Comparison of ENCODE assay signal across 21 mouse cellular contexts in genomic region chr3:81046652-81047607, GRCm38 (mm10). TPM values are rescaled to one million over a fixed set of nuclear protein-coding genes. Genes with fewer than 3 reads are reported as not detected.
DNase-seq lines count a peak whose midpoint lies in the region; ATAC-seq and TF ChIP-seq lines count a peak whose summit lies in the region.
"Had no signal": no experiment of that assay in that cellular context is flagged by ENCODE, and none has a peak within 500 bp of the region (broad histone marks: within the 10 kb centered on the region; RNA-seq: fewer than 3 reads in every experiment).

No protein-coding gene starts in this region.

- H3K27me3 ChIP-seq in kidney, embryonic 16.5 days (ENCODE audit: insufficient read depth, low read length): no peaks in the 10 kb centered on the region
- H3K27me3 ChIP-seq in limb, embryonic 14.5 days (ENCODE audit: control insufficient read depth, insufficient read depth, low read length): no peaks in the 10 kb centered on the region
- H3K27me3 ChIP-seq in intestine, embryonic 16.5 days (replicated peaks; ENCODE audit: control insufficient read depth, insufficient read depth, low read length): no peaks in the 10 kb centered on the region
- H3K27me3 ChIP-seq: embryonic facial prominence, embryonic 12.5 days; hindbrain, embryonic 13.5 days; liver, embryonic 12.5 days; lung, embryonic 15.5 days; megakaryocyte, embryonic 14.5 days had no signal

- no peaks in the 10 kb centered on the region for H3K9me3 ChIP-seq in kidney, embryonic 16.5 days (ENCODE audit: low read length)
- H3K9me3 ChIP-seq in limb, embryonic 14.5 days (ENCODE audit: control insufficient read depth, low read length): no peaks in the 10 kb centered on the region
- H3K9me3 ChIP-seq in intestine, embryonic 16.5 days (ENCODE audit: control insufficient read depth, low read length): no peaks in the 10 kb centered on the region
- H3K9me3 ChIP-seq: embryonic facial prominence, embryonic 12.5 days; G1E; hindbrain, embryonic 13.5 days; liver, embryonic 12.5 days; lung, embryonic 15.5 days; megakaryocyte, embryonic 14.5 days had no signal

- no peak overlapping the region for H3K9ac ChIP-seq in kidney, embryonic 16.5 days (replicated peaks; ENCODE audit: low read length)
- H3K9ac ChIP-seq in limb, embryonic 14.5 days (ENCODE audit: low read depth, low read length, severe bottlenecking): no peak overlapping the region
- no peak overlapping the region for H3K9ac ChIP-seq in intestine, embryonic 16.5 days (ENCODE audit: low read depth, low read length)
- H3K9ac ChIP-seq: embryonic facial prominence, embryonic 12.5 days; forebrain, postnatal 0 days; hindbrain, embryonic 13.5 days; liver, embryonic 12.5 days; lung, embryonic 15.5 days had no signal

- DNase-seq in kidney, postnatal 25 days: no peak
- DNase-seq in forelimb bud, embryonic 11.5 days (ENCODE audit: low read depth, low spot score): peak; percentile 70
- peak; percentile 51 for DNase-seq in limb, embryonic 14.5 days (ENCODE audit: low spot score)
- no peak for DNase-seq in lung, adult 18-20 months
- no peak for DNase-seq in urinary bladder, postnatal 4 days (ENCODE audit: low spot score in 2 of 2)
- DNase-seq: adrenal gland, postnatal 10 days; cerebellum, adult 11-12 months; forebrain, postnatal 0 days; gastrocnemius, postnatal 10 days; right cerebral cortex, adult 18-20 months; thymus, postnatal 4 days had no signal

- 27% methylated on average over 10 of the region's 10 CpGs for WGBS in kidney, embryonic 16.5 days
- WGBS in limb, embryonic 14.5 days: 12% methylated on average over 10 of the region's 10 CpGs
- WGBS in intestine, embryonic 16.5 days: 42% methylated on average over 10 of the region's 10 CpGs

- peak overlapping the region; percentile 25; the same call in 1 of the 2 replicates for H3K27ac ChIP-seq in kidney, embryonic 16.5 days (ENCODE audit: low read length)
- H3K27ac ChIP-seq in limb, embryonic 14.5 days (replicated peaks; ENCODE audit: low read depth, low read length): no peak overlapping the region
- no peak overlapping the region for H3K27ac ChIP-seq in intestine, embryonic 16.5 days (ENCODE audit: low read length)
- H3K27ac ChIP-seq: embryonic facial prominence, embryonic 12.5 days; hindbrain, embryonic 13.5 days; liver, embryonic 12.5 days; lung, embryonic 15.5 days had no signal

- TF ChIP-seq POLR2A in limb, embryonic 14.5 days (IDR thresholded peaks at IDR 0.05; ENCODE audit: borderline replicate concordance, extremely low read depth, insufficient read depth, insufficient read length): no peak

- no peak overlapping the region for H3K4me3 ChIP-seq in kidney, embryonic 16.5 days (ENCODE audit: low read length)
- H3K4me3 ChIP-seq in limb, embryonic 14.5 days (replicated peaks; ENCODE audit: low read length): no peak overlapping the region
- no peak overlapping the region for H3K4me3 ChIP-seq in intestine, embryonic 16.5 days (ENCODE audit: low read length)
- H3K4me3 ChIP-seq: embryonic facial prominence, embryonic 12.5 days; hindbrain, embryonic 13.5 days; liver, embryonic 12.5 days; lung, embryonic 15.5 days; megakaryocyte, embryonic 14.5 days had no signal

- no peaks in the 10 kb centered on the region for H3K36me3 ChIP-seq in kidney, embryonic 16.5 days (ENCODE audit: insufficient read depth, low read length)
- H3K36me3 ChIP-seq in limb, embryonic 14.5 days (ENCODE audit: control insufficient read depth, insufficient read depth, low read length): no peaks in the 10 kb centered on the region
- H3K36me3 ChIP-seq in intestine, embryonic 16.5 days (ENCODE audit: control insufficient read depth, insufficient read depth, low read length): no peaks in the 10 kb centered on the region
- H3K36me3 ChIP-seq: embryonic facial prominence, embryonic 12.5 days; G1E; hindbrain, embryonic 13.5 days; liver, embryonic 12.5 days; lung, embryonic 15.5 days had no signal

- peaks cover 24% of the 10 kb centered on the region for H3K4me1 ChIP-seq in kidney, embryonic 16.5 days (ENCODE audit: insufficient read depth, low read length)
- peaks cover 35% of the 10 kb centered on the region for H3K4me1 ChIP-seq in limb, embryonic 14.5 days (ENCODE audit: control insufficient read depth, insufficient read depth, low read length)
- H3K4me1 ChIP-seq in intestine, embryonic 16.5 days (ENCODE audit: control insufficient read depth, insufficient read depth, low read length): peaks cover 3% of the 10 kb centered on the region
- H3K4me1 ChIP-seq: liver, embryonic 12.5 days; megakaryocyte, embryonic 14.5 days had no signal

- ATAC-seq in kidney, embryonic 16.5 days (ENCODE audit: low FRiP score, low TSS enrichment): no peak
- peak; percentile 66 for ATAC-seq in limb, embryonic 14.5 days (ENCODE audit: low FRiP score, low read depth)
- ATAC-seq in intestine, embryonic 16.5 days: no peak
- ATAC-seq: CD4-positive, CD25-positive, alpha-beta regulatory T cell, adult 4 months; forebrain, postnatal 0 days; liver, embryonic 12.5 days; midbrain, embryonic 16.5 days had no signal

- no peak overlapping the region for H3K4me2 ChIP-seq in kidney, embryonic 16.5 days (replicated peaks; ENCODE audit: low read depth, low read length)
- H3K4me2 ChIP-seq in limb, embryonic 14.5 days (replicated peaks; ENCODE audit: low read depth, low read length, severe bottlenecking): 0 out of 2 replicates have a peak overlapping the region, but pooled peaks have one; percentile 8
- H3K4me2 ChIP-seq in intestine, embryonic 16.5 days (ENCODE audit: low read depth, low read length): no peak overlapping the region
- H3K4me2 ChIP-seq: embryonic facial prominence, embryonic 12.5 days; hindbrain, embryonic 13.5 days; liver, embryonic 12.5 days; lung, embryonic 15.5 days had no signal

RNA-seq across cellular contexts. Expression of gene Pdgfc, which starts 10.7 kb away (rescaled TPM):
- polyA plus RNA-seq in kidney, embryonic 16.5 days (2015; fragmentation: Nextera tagmentation; extraction: Ambion mirVana): 28.1 and 30.8 TPM in 2 replicates
- polyA plus RNA-seq in limb, embryonic 14.5 days (2012; rRNA removed): 32.1 and 32.8 TPM in 2 replicates
- 44.8 and 49.2 TPM in 2 replicates for polyA plus RNA-seq in limb, embryonic 14.5 days (2014; fragmentation: Nextera tagmentation; extraction: Ambion mirVana)
- 9.0 and 9.2 TPM in 2 replicates for polyA plus RNA-seq in intestine, embryonic 16.5 days (2015; fragmentation: Nextera tagmentation; extraction: Ambion mirVana)
- polyA plus RNA-seq: CD4-positive, CD25-positive, alpha-beta regulatory T cell, adult 4 months; G1E had no signal

Comparison
In these comparisons a context has a peak if more than half of its experiments do, and no peak if none do; other contexts are left out.
1. DNase-seq: peak in forelimb bud, embryonic 11.5 days (single experiment) and limb, embryonic 14.5 days (single experiment); none in kidney, postnatal 25 days (0 of 2), lung, adult 18-20 months (0 of 2) and urinary bladder, postnatal 4 days (0 of 2).